ENCODE assay signal across 14 mouse cellular contexts in genomic region chr4:82915576-82915975, GRCm38 (mm10). TPM values are rescaled to one million over a fixed set of nuclear protein-coding genes. Genes with fewer than 3 reads are reported as not detected.
DNase-seq lines count a peak whose midpoint lies in the region; ATAC-seq lines count a peak whose summit lies in the region.
"Had no signal": no experiment of that assay in that cellular context is flagged by ENCODE, and none has a peak within 500 bp of the region (broad histone marks: within the 10 kb centered on the region; RNA-seq: fewer than 3 reads in every experiment).

No protein-coding gene starts in this region.

- WGBS in forebrain, embryonic 13.5 days = 32% methylated on average over 7 of the region's 7 CpGs
- WGBS in hindbrain, embryonic 13.5 days = 59% methylated on average over 7 of the region's 7 CpGs
- 61% methylated on average over 7 of the region's 7 CpGs for WGBS in midbrain, embryonic 13.5 days

- 0 out of 2 replicates have a peak overlapping the region, but pooled peaks have one; percentile 24 for H3K4me3 ChIP-seq in forebrain, embryonic 13.5 days
- no peak overlapping the region for H3K4me3 ChIP-seq in hindbrain, embryonic 13.5 days
- no peak overlapping the region for H3K4me3 ChIP-seq in midbrain, embryonic 13.5 days (replicated peaks)
- H3K4me3 ChIP-seq: liver, embryonic 13.5 days had no signal

- H3K36me3 ChIP-seq in forebrain, embryonic 13.5 days (ENCODE audit: poor library complexity, severe bottlenecking) = no peaks in the 10 kb centered on the region
- no peaks in the 10 kb centered on the region for H3K36me3 ChIP-seq in hindbrain, embryonic 13.5 days
- no peaks in the 10 kb centered on the region for H3K36me3 ChIP-seq in midbrain, embryonic 13.5 days
- H3K36me3 ChIP-seq: liver, embryonic 13.5 days had no signal

- H3K9me3 ChIP-seq in forebrain, embryonic 13.5 days (replicated peaks) = no peaks in the 10 kb centered on the region
- no peaks in the 10 kb centered on the region for H3K9me3 ChIP-seq in hindbrain, embryonic 13.5 days
- H3K9me3 ChIP-seq in midbrain, embryonic 13.5 days = no peaks in the 10 kb centered on the region
- H3K9me3 ChIP-seq: liver, embryonic 13.5 days had no signal

- H3K4me1 ChIP-seq in forebrain, embryonic 13.5 days = peaks cover 49% of the 10 kb centered on the region
- peaks cover 35% of the 10 kb centered on the region for H3K4me1 ChIP-seq in hindbrain, embryonic 13.5 days (replicated peaks)
- peaks cover 26% of the 10 kb centered on the region for H3K4me1 ChIP-seq in midbrain, embryonic 13.5 days (replicated peaks)
- H3K4me1 ChIP-seq: liver, embryonic 13.5 days had no signal

- H3K4me2 ChIP-seq in forebrain, embryonic 13.5 days = peak overlapping the region; percentile 54
- peak overlapping the region; percentile 40; the same call in 1 of the 2 replicates for H3K4me2 ChIP-seq in hindbrain, embryonic 13.5 days
- peak overlapping the region; percentile 49; the same call in 1 of the 2 replicates for H3K4me2 ChIP-seq in midbrain, embryonic 13.5 days (replicated peaks)
- H3K4me2 ChIP-seq: liver, embryonic 13.5 days had no signal

- no peaks in the 10 kb centered on the region for H3K27me3 ChIP-seq in forebrain, embryonic 13.5 days
- peaks cover 2% of the 10 kb centered on the region; the same call in 1 of the 2 replicates for H3K27me3 ChIP-seq in hindbrain, embryonic 13.5 days
- peaks cover 3% of the 10 kb centered on the region; the same call in 1 of the 2 replicates for H3K27me3 ChIP-seq in midbrain, embryonic 13.5 days
- H3K27me3 ChIP-seq: liver, embryonic 13.5 days had no signal

- H3K9ac ChIP-seq in forebrain, embryonic 13.5 days = peak overlapping the region; percentile 18; the same call in 1 of the 2 replicates
- no peak overlapping the region for H3K9ac ChIP-seq in hindbrain, embryonic 13.5 days
- no peak overlapping the region for H3K9ac ChIP-seq in midbrain, embryonic 13.5 days (replicated peaks)
- H3K9ac ChIP-seq: liver, embryonic 13.5 days had no signal

- ATAC-seq in forebrain, embryonic 13.5 days = peak; percentile 1; the same call in 1 of the 2 replicates
- 0 out of 2 replicates have a peak, but pooled peaks have one; percentile 11 for ATAC-seq in hindbrain, embryonic 13.5 days (ENCODE audit: low FRiP score)
- no peak for ATAC-seq in midbrain, embryonic 13.5 days

- peak overlapping the region; percentile 92 for H3K27ac ChIP-seq in forebrain, embryonic 13.5 days
- peak overlapping the region; percentile 49 for H3K27ac ChIP-seq in hindbrain, embryonic 13.5 days
- peak overlapping the region; percentile 77 for H3K27ac ChIP-seq in midbrain, embryonic 13.5 days
- H3K27ac ChIP-seq: liver, embryonic 13.5 days had no signal

- DNase-seq in heart, adult 18-20 months = peak; percentile 6 to 23
- DNase-seq in heart, postnatal 4 days = no peak
- DNase-seq in right cerebral cortex, postnatal 36 days (ENCODE audit: low spot score in 2 of 2) = no peak
- no peak for DNase-seq in urinary bladder, postnatal 10 days (ENCODE audit: low spot score)
- no peak for DNase-seq in thymus, adult 18-20 months
- DNase-seq: adrenal gland, adult 8-10 months; cerebellum, adult 11-12 months; gastrocnemius, postnatal 25 days; liver, embryonic 13.5 days; retina, postnatal 1 day had no signal

RNA-seq across cellular contexts. Expression of gene Cer1, which starts 30.6 kb away (rescaled TPM):
- not detected for total RNA-seq in heart, adult 18-20 months (2021)
- not detected for total RNA-seq in heart, postnatal 4 days (2021)
- polyA plus RNA-seq in forebrain, embryonic 13.5 days (2015; fragmentation: Nextera tagmentation; extraction: Ambion mirVana) = 0.20 and 0.22 TPM in 2 replicates
- polyA plus RNA-seq in hindbrain, embryonic 13.5 days (2015; fragmentation: Nextera tagmentation; extraction: Ambion mirVana) = 0.14 TPM in 1 of 2 replicates, not detected in the other
- 0.08 TPM in 1 of 2 replicates, not detected in the other for polyA plus RNA-seq in midbrain, embryonic 13.5 days (2015; fragmentation: Nextera tagmentation; extraction: Ambion mirVana)
- total RNA-seq: adrenal gland, adult 8-10 months; gastrocnemius, postnatal 25 days had no signal
- polyA plus RNA-seq: kidney, embryonic 16.5 days; liver, embryonic 13.5 days had no signal

RNA-seq across cellular contexts. Expression of gene Zdhhc21, which starts 55.8 kb away (rescaled TPM):
- 10 to 100 TPM in 1 of 2 experiments, 1 to 10 TPM in 1; 9.3 to 10.0 TPM for total RNA-seq in heart, adult 18-20 months (2021)
- 10 to 100 TPM; 19.8 to 20.3 TPM for total RNA-seq in heart, postnatal 4 days (2021)
- polyA plus RNA-seq in forebrain, embryonic 13.5 days (2015; fragmentation: Nextera tagmentation; extraction: Ambion mirVana) = 14.8 and 15.1 TPM in 2 replicates
- 14.7 and 17.1 TPM in 2 replicates for polyA plus RNA-seq in hindbrain, embryonic 13.5 days (2015; fragmentation: Nextera tagmentation; extraction: Ambion mirVana)
- 16.7 and 16.9 TPM in 2 replicates for polyA plus RNA-seq in midbrain, embryonic 13.5 days (2015; fragmentation: Nextera tagmentation; extraction: Ambion mirVana)

Comparison
In these comparisons a context has a peak if more than half of its experiments do, and no peak if none do; other contexts are left out.
1. DNase-seq: peak in heart, adult 18-20 months (2 of 2); none in heart, postnatal 4 days (single experiment), right cerebral cortex, postnatal 36 days (0 of 2), urinary bladder, postnatal 10 days (single experiment) and thymus, adult 18-20 months (0 of 2).
2. Peak in every context shown above with its lines, with median percentiles within 50 percentile points of each other: H3K27ac ChIP-seq and H3K4me2 ChIP-seq.